Mouse (Mus musculus) gastrocnemius, postnatal 10 days (tissue): ENCODE data around the gene Crybg3. TPM values are rescaled to one million over a fixed set of nuclear protein-coding genes. Genes with fewer than 3 reads are reported as not detected.
A peak's percentile ranks its signal among the peaks of the same experiment; 100 is the strongest.

Experiments
- DNase-seq: peaks from one replicate; pipeline ENCODE4 v3.0.0; 2021; ENCODE audit warnings: mixed read lengths
- total RNA-seq, 2 experiments: library from RNA; stranded (reverse); gene quantifications; 2 replicates each; pipeline ENCODE4 v1.2.3; 2021

Crybg3 gene
- total RNA-seq, 2 experiments from 2014 or later: 28.1 to 29.0 TPM

GRCm38 (mm10) chr16:59583515-59583914, 17.3 kb downstream of the Crybg3 start:
- no peak for DNase-seq

- no peak for DNase-seq
Observed at GRCm38 (mm10) chr16:59579237-59579636, 21.5 kb downstream of the Crybg3 start.

GRCm38 (mm10) chr16:59573961-59574360, 26.8 kb downstream of the Crybg3 start:
- DNase-seq: no peak

GRCm38 (mm10) chr16:59572685-59573084, 28.1 kb downstream of the Crybg3 start:
- DNase-seq: no peak

- DNase-seq: no peak
Observed at GRCm38 (mm10) chr16:59570807-59571206, 30.0 kb downstream of the Crybg3 start.

- no peak for DNase-seq
Observed at GRCm38 (mm10) chr16:59569837-59570236, 30.9 kb downstream of the Crybg3 start.

GRCm38 (mm10) chr16:59567721-59568381, 32.9 kb downstream of the Crybg3 start:
- DNase-seq: no peak

GRCm38 (mm10) chr16:59566437-59566836, 34.3 kb downstream of the Crybg3 start:
- DNase-seq: no peak

GRCm38 (mm10) chr16:59565631-59566030, 35.1 kb downstream of the Crybg3 start:
- DNase-seq: no peak

- no peak for DNase-seq
Observed at GRCm38 (mm10) chr16:59564025-59564424, 36.8 kb downstream of the Crybg3 start.

- DNase-seq: no peak
Observed at GRCm38 (mm10) chr16:59559300-59560200, 41.2 kb downstream of the Crybg3 start.

GRCm38 (mm10) chr16:59558916-59559299, 41.9 kb downstream of the Crybg3 start:
- no peak for DNase-seq

GRCm38 (mm10) chr16:59553490-59554161, 47.2 kb downstream of the Crybg3 start:
- DNase-seq: no peak

- DNase-seq: no peak
Observed at GRCm38 (mm10) chr16:59551507-59551906, 49.3 kb downstream of the Crybg3 start.

- DNase-seq: no peak
Observed at GRCm38 (mm10) chr16:59549631-59550030, 51.1 kb downstream of the Crybg3 start.

GRCm38 (mm10) chr16:59548582-59548947, 52.2 kb downstream of the Crybg3 start:
- DNase-seq: no peak

GRCm38 (mm10) chr16:59547887-59548581, 52.7 kb downstream of the Crybg3 start:
- DNase-seq: peak; percentile 49

GRCm38 (mm10) chr16:59547466-59547865, 53.3 kb downstream of the Crybg3 start:
- no peak for DNase-seq

GRCm38 (mm10) chr16:59545360-59545759, 55.4 kb downstream of the Crybg3 start:
- no peak for DNase-seq

GRCm38 (mm10) chr16:59541382-59541781, 59.4 kb downstream of the Crybg3 start:
- no peak for DNase-seq

- no peak for DNase-seq
Observed at GRCm38 (mm10) chr16:59540944-59541343, 59.8 kb downstream of the Crybg3 start.

GRCm38 (mm10) chr16:59535673-59536072, 65.1 kb downstream of the Crybg3 start:
- DNase-seq: no peak
